Mouse (Mus musculus) C2C12 (cell line): ENCODE measurements at regions not wholly inside any gene's neighbourhood (a gene's known extent, or its start where the extent isn't known, plus 50 kb on each side); places are given as distances from the start of the nearest gene placed in this dataset.

Experiments
- CEBPB ChIP-seq: IDR thresholded peaks from one replicate; pipeline ENCODE4 v1.6.1; 2011; ENCODE audit warnings: low read depth, mild to moderate bottlenecking, control low read depth, moderate library complexity
- CTCF ChIP-seq: IDR thresholded peaks from one replicate; pipeline ENCODE4 v1.5.1; 2011; ENCODE audit not compliant: control insufficient read depth, insufficient read depth, insufficient read length
- FOSL1 ChIP-seq: IDR thresholded peaks from one replicate; pipeline ENCODE4 v1.8.0; 2011; ENCODE audit warnings: mild to moderate bottlenecking, low read length; ENCODE audit not compliant: poor library complexity, insufficient read depth, severe bottlenecking
- MAX ChIP-seq: IDR thresholded peaks from one replicate; pipeline ENCODE4 v1.6.1; 2011; ENCODE audit warnings: mild to moderate bottlenecking, control low read depth
- MYOD1 ChIP-seq: IDR thresholded peaks from one replicate; pipeline ENCODE4 v1.6.1; 2011; ENCODE audit warnings: low read depth; ENCODE audit not compliant: control insufficient read depth, insufficient read length
- MYOG ChIP-seq: IDR thresholded peaks from one replicate; pipeline ENCODE4 v1.6.1; 2011; ENCODE audit not compliant: control insufficient read depth, insufficient read length; ENCODE audit errors: extremely low read depth
- USF1 ChIP-seq: IDR thresholded peaks from one replicate; pipeline ENCODE4 v1.6.1; 2011; ENCODE audit warnings: low read depth, mild to moderate bottlenecking, control low read depth, moderate library complexity

- TF ChIP-seq CTCF (no peak), USF1 (no peak), MYOG (no peak), FOSL1 (no peak), MYOD1 (no peak), MAX (no peak), CEBPB (no peak)
Measured at GRCm38 (mm10) chr3:18378014-18379005, 430.1 kb downstream of the Cypt12 start.
